Mouse (Mus musculus) frontal cortex, postnatal 10 days (tissue): Measurements from ENCODE around the gene Faxc.

ENCODE experiments used
- DNase-seq, 2 experiments: peaks; one replicate each; pipeline ENCODE4 v3.0.0; 2022; ENCODE audit warnings: low spot score in 2 of 2, mixed read lengths in 1 of 2

The Faxc gene

DNA sequence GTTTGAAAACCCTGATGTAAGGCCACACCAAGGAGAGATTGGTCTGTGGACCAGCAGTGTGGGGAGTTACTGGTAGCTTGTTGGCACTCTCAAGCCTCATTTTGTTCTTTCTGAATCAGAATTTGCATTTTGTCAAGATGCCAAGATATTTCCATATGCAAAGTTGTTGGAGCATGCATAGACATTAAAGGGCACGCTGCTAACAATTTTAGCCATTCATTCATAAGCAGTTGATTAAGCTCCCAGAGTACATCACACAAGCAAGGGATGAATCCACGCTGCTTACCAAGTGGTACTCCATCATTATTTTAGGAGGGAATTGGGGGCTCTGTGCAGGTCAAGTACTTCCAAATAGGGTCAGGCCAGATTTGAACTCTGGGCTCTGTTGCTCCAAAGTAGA lies 98.8 kb downstream of the Faxc start:
- no peak for DNase-seq
